ENCODE assay signal across 17 mouse cellular contexts in genomic region chr5:117658641-117659040, GRCm38 (mm10).
A peak's percentile ranks its signal among the peaks of the same experiment; 100 is the strongest.
DNase-seq lines count a peak whose midpoint lies in the region; ATAC-seq and TF ChIP-seq lines count a peak whose summit lies in the region.
"Had no signal": no experiment of that assay in that cellular context is flagged by ENCODE, and none has a peak within 500 bp of the region (broad histone marks: within the 10 kb centered on the region; RNA-seq: fewer than 3 reads in every experiment).

No protein-coding gene starts in this region.

- no peak for ATAC-seq in forebrain, embryonic 15.5 days (replicated peaks)
- ATAC-seq in forebrain, postnatal 0 days: no peak; the same call in 1 of the 2 replicates
- ATAC-seq in stomach, postnatal 0 days (ENCODE audit: low FRiP score, low TSS enrichment): no peak

- no peak overlapping the region for H3K4me3 ChIP-seq in forebrain, embryonic 15.5 days
- H3K4me3 ChIP-seq in forebrain, postnatal 0 days (ENCODE audit: low read depth, low read length): no peak overlapping the region
- H3K4me3 ChIP-seq in stomach, postnatal 0 days (ENCODE audit: low read depth, low read length): no peak overlapping the region
- H3K4me3 ChIP-seq: heart, embryonic 12.5 days; limb, embryonic 13.5 days; neural tube, embryonic 12.5 days had no signal

- WGBS in forebrain, embryonic 15.5 days: 14% methylated on average over 6 of the region's 6 CpGs
- 19% methylated on average over 6 of the region's 6 CpGs for WGBS in forebrain, postnatal 0 days
- WGBS in stomach, postnatal 0 days: 46% methylated on average over 6 of the region's 6 CpGs

- 0 out of 2 replicates have a peak, but pooled peaks cover 4% of the 10 kb centered on the region for H3K4me1 ChIP-seq in forebrain, embryonic 15.5 days
- H3K4me1 ChIP-seq in forebrain, postnatal 0 days (ENCODE audit: insufficient read depth): no peaks in the 10 kb centered on the region
- no peaks in the 10 kb centered on the region for H3K4me1 ChIP-seq in stomach, postnatal 0 days (replicated peaks; ENCODE audit: control insufficient read depth, insufficient read depth)
- H3K4me1 ChIP-seq: limb, embryonic 13.5 days; neural tube, embryonic 12.5 days had no signal

- 0 out of 2 replicates have a peak overlapping the region, but pooled peaks have one; percentile 19 for H3K27ac ChIP-seq in forebrain, embryonic 15.5 days (replicated peaks)
- H3K27ac ChIP-seq in forebrain, postnatal 0 days (ENCODE audit: low read depth, low read length): no peak overlapping the region
- H3K27ac ChIP-seq in stomach, postnatal 0 days (replicated peaks): no peak overlapping the region
- H3K27ac ChIP-seq: limb, embryonic 13.5 days; neural tube, embryonic 12.5 days had no signal

- no peak; the same call in 1 of the 2 replicates for TF ChIP-seq CTCF in forebrain, postnatal 0 days (IDR thresholded peaks at IDR 0.05; ENCODE audit: low read depth)
- peak; percentile 29; the same call in 1 of the 2 replicates for TF ChIP-seq CTCF in stomach, postnatal 0 days (IDR thresholded peaks at IDR 0.05; ENCODE audit: low read depth)

- DNase-seq in forebrain, postnatal 0 days: no peak
- peak; percentile 11 for DNase-seq in layer of hippocampus, adult 11-12 months (ENCODE audit: low spot score)
- no peak for DNase-seq in layer of hippocampus, postnatal 25 days (ENCODE audit: extremely low spot score in 1 of 2, low spot score in 1 of 2)
- DNase-seq in R1 (ENCODE audit: low read depth, low spot score): peak; percentile 72
- no peak for DNase-seq in stomach, postnatal 0 days (ENCODE audit: low spot score)
- DNase-seq in frontal cortex, postnatal 36 days (ENCODE audit: low spot score in 2 of 2): no peak
- DNase-seq: adrenal gland, adult 2 months; B cell, adult 2 months; cerebellum, adult 2 months; heart, postnatal 36 days; kidney, adult 18-20 months; lung, postnatal 4 days; thymus, postnatal 14 days had no signal

- no peaks in the 10 kb centered on the region for H3K27me3 ChIP-seq in forebrain, embryonic 15.5 days
- no peaks in the 10 kb centered on the region for H3K27me3 ChIP-seq in forebrain, postnatal 0 days (ENCODE audit: insufficient read depth, low read length)
- H3K27me3 ChIP-seq in stomach, postnatal 0 days (ENCODE audit: control insufficient read depth, insufficient read depth, low read length): no peaks in the 10 kb centered on the region
- H3K27me3 ChIP-seq: limb, embryonic 13.5 days; neural tube, embryonic 12.5 days had no signal

- no peak overlapping the region for H3K4me2 ChIP-seq in forebrain, embryonic 15.5 days (replicated peaks)
- H3K4me2 ChIP-seq in forebrain, postnatal 0 days (ENCODE audit: low read depth): no peak overlapping the region
- no peak overlapping the region for H3K4me2 ChIP-seq in stomach, postnatal 0 days (replicated peaks; ENCODE audit: low read depth)
- H3K4me2 ChIP-seq: heart, embryonic 12.5 days; limb, embryonic 13.5 days; neural tube, embryonic 12.5 days had no signal

- H3K9ac ChIP-seq in forebrain, embryonic 15.5 days (replicated peaks): no peak overlapping the region
- H3K9ac ChIP-seq in forebrain, postnatal 0 days: no peak overlapping the region
- no peak overlapping the region for H3K9ac ChIP-seq in stomach, postnatal 0 days (ENCODE audit: low read length)
- H3K9ac ChIP-seq: heart, embryonic 12.5 days; limb, embryonic 13.5 days; neural tube, embryonic 12.5 days had no signal

- no peak for TF ChIP-seq EP300 in stomach, postnatal 0 days (optimal IDR thresholded peaks at IDR 0.05)

- no peaks in the 10 kb centered on the region for H3K9me3 ChIP-seq in forebrain, embryonic 15.5 days
- H3K9me3 ChIP-seq in forebrain, postnatal 0 days (ENCODE audit: low read length): no peaks in the 10 kb centered on the region
- no peaks in the 10 kb centered on the region for H3K9me3 ChIP-seq in stomach, postnatal 0 days (ENCODE audit: control insufficient read depth, low read length)
- H3K9me3 ChIP-seq: heart, embryonic 12.5 days; limb, embryonic 13.5 days; neural tube, embryonic 12.5 days had no signal

- H3K36me3 ChIP-seq in forebrain, embryonic 15.5 days: no peaks in the 10 kb centered on the region
- H3K36me3 ChIP-seq in forebrain, postnatal 0 days (ENCODE audit: insufficient read depth): no peaks in the 10 kb centered on the region
- no peaks in the 10 kb centered on the region for H3K36me3 ChIP-seq in stomach, postnatal 0 days (ENCODE audit: control insufficient read depth, insufficient read depth, low read length)
- H3K36me3 ChIP-seq: heart, embryonic 12.5 days; limb, embryonic 13.5 days; neural tube, embryonic 12.5 days had no signal

Comparison
In these comparisons a context has a peak if more than half of its experiments do, and no peak if none do; other contexts are left out.
1. DNase-seq: peak in layer of hippocampus, adult 11-12 months (single experiment) and R1 (single experiment); none in forebrain, postnatal 0 days (single experiment), layer of hippocampus, postnatal 25 days (0 of 2), stomach, postnatal 0 days (single experiment) and frontal cortex, postnatal 36 days (0 of 2).